Mouse (Mus musculus): ENCODE measurements around the gene Sh2d2a. TPM values are rescaled to one million over a fixed set of nuclear protein-coding genes. Genes with fewer than 3 reads are reported as not detected.
"Not testable (repeated sequence)": the region's sequence is repeated elsewhere in the genome, so short reads cannot be mapped to it uniquely, and the experiment has no call there.

Sh2d2a gene
- polyA plus RNA-seq (2016; fragmentation: Nextera tagmentation; extraction: Ambion mirVana): 0.06 and 0.21 TPM in 2 replicates

- Histone ChIP-seq H3K9me3 (no peaks in the 10 kb centered on the region), H3K36me3 (no peaks in the 10 kb centered on the region), H3K4me3 (no peak within 1 kb of the TSS), H3K4me1 (replicated peaks) (peaks cover 16% of the 10 kb centered on the region; the same call in 1 of the 2 replicates), H3K27ac (no peak within 1 kb of the TSS), H3K27me3 (ENCODE audit: insufficient read depth, poor library complexity, severe bottlenecking) (no peaks in the 10 kb centered on the region)
- DNase-seq (ENCODE audit: low spot score): no peak
- 77% methylated on average over 7 of the region's 7 CpGs for WGBS
Observed at GRCm38 (mm10) chr3:87846650-87847110, at the start of gene Sh2d2a. Gene Sh2d2a (plus strand): TSS chr3:87846755.

DNA sequence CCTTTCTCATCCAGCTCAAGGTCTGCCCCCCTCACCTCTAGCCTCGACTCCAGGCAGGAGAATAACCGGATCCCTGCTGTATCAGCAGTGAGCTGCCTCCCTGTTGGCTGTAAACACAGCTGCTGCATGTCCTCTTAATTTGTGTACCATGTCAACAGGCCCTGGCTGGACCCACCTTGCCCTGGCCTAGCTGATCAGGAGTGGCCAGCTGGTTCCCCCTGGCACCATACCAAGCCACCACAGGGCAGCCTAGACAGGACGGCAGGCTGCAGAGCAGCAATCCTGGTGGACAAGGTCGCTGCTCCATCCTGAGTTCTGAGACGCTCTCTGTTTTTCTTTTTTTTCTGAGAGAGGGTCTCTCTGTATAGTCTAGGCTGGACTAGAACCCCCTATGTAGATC is 44.9 kb upstream of the Sh2d2a start:
- WGBS: 59% methylated on average over 5 of the region's 5 CpGs
- Histone ChIP-seq H3K4me3 (no peak overlapping the region), H3K27ac (no peak overlapping the region), H3K27me3 (ENCODE audit: insufficient read depth, poor library complexity, severe bottlenecking) (peaks cover 100% of the 10 kb centered on the region), H3K36me3 (no peaks in the 10 kb centered on the region), H3K4me1 (replicated peaks) (peaks cover 24% of the 10 kb centered on the region), H3K9me3 (no peaks in the 10 kb centered on the region)
- DNase-seq (ENCODE audit: low spot score): no peak

- Histone ChIP-seq H3K36me3 (no peaks in the 10 kb centered on the region), H3K9me3 (no peaks in the 10 kb centered on the region), H3K27ac (no peak overlapping the region), H3K4me3 (peak overlapping the region; percentile 38), H3K27me3 (ENCODE audit: insufficient read depth, poor library complexity, severe bottlenecking) (peaks cover 100% of the 10 kb centered on the region), H3K4me1 (replicated peaks) (peaks cover 11% of the 10 kb centered on the region)
- no peak for DNase-seq (ENCODE audit: low spot score)
- 6% methylated on average over 26 of the region's 26 CpGs for WGBS
Observed at GRCm38 (mm10) chr3:87804038-87804677, 42.4 kb upstream of the Sh2d2a start.

DNA sequence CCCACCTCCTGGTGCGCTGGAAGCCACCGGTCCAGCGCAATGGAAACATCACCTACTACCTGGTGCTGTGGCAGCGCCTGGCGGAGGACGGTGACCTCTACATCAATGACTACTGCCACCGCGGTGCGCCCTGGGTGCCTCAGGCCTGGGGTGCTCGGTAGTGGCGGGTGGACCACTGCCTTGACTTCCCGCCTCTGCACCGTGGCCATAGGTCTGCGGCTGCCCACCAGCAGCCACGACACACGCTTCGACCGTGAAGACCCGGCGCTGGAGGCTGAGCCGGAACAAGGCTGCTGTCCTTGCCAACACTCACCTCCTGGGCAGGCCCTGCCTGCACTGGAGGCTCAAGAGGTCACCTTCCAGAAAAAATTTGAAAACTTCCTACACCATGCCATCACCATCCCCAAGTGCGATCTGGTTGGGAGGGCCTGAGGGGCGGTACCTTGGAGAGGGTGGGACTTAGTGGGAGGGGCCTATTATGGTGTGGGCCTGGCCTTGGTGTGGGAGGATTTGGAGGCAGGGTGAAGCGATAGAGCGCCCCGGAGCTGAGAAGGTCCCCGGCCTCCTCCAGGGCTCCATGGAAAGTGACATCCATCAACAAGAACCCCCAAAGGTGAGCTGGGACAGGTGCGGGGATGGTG is 37.1 kb upstream of the Sh2d2a start:
- peaks cover 15% of the 10 kb centered on the region for H3K4me1 ChIP-seq (replicated peaks)
- DNase-seq (ENCODE audit: low spot score): no peak
- peaks cover 100% of the 10 kb centered on the region for H3K27me3 ChIP-seq (ENCODE audit: insufficient read depth, poor library complexity, severe bottlenecking)
- H3K27ac ChIP-seq: no peak overlapping the region
- H3K36me3 ChIP-seq: no peaks in the 10 kb centered on the region
- WGBS: 5% methylated on average over 28 of the region's 28 CpGs
- peak overlapping the region; percentile 43 for H3K4me3 ChIP-seq
- H3K9me3 ChIP-seq: no peaks in the 10 kb centered on the region

GRCm38 (mm10) chr3:87811297-87811696 is 35.3 kb upstream of the Sh2d2a start:
- Histone ChIP-seq H3K4me3 (no peak overlapping the region), H3K27me3 (ENCODE audit: insufficient read depth, poor library complexity, severe bottlenecking) (peaks cover 100% of the 10 kb centered on the region), H3K4me1 (replicated peaks) (peaks cover 18% of the 10 kb centered on the region), H3K27ac (no peak overlapping the region), H3K36me3 (no peaks in the 10 kb centered on the region), H3K9me3 (no peaks in the 10 kb centered on the region)
- no peak for DNase-seq (ENCODE audit: low spot score)
- WGBS: 83% methylated on average over 8 of the region's 8 CpGs

DNA sequence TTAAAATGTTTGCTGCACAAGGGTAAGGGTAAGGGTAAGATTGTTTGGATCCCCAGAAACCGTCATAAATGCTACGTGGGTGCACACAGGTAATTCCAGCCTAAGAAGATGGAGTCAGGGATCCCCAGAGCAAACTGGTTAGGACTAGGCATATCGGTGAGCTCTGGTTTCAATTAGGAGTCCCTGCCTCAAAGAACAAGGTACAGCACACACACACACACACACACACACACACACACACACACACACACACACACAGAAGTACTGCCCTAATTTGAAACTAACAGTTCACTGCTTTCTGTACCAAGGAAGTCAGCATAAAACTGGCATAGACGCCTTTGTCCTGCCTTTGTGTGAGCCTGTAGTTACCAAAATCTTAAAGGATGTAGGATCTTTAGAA is 34.1 kb upstream of the Sh2d2a start:
- 76% methylated on average over 4 of the region's 4 CpGs for WGBS
- H3K27ac ChIP-seq: no peak overlapping the region
- H3K27me3 ChIP-seq (ENCODE audit: insufficient read depth, poor library complexity, severe bottlenecking): peaks cover 100% of the 10 kb centered on the region
- no peaks in the 10 kb centered on the region for H3K36me3 ChIP-seq
- H3K4me3 ChIP-seq: no peak overlapping the region
- H3K9me3 ChIP-seq: no peaks in the 10 kb centered on the region
- DNase-seq (ENCODE audit: low spot score): no peak
- peaks cover 18% of the 10 kb centered on the region for H3K4me1 ChIP-seq (replicated peaks)

DNA sequence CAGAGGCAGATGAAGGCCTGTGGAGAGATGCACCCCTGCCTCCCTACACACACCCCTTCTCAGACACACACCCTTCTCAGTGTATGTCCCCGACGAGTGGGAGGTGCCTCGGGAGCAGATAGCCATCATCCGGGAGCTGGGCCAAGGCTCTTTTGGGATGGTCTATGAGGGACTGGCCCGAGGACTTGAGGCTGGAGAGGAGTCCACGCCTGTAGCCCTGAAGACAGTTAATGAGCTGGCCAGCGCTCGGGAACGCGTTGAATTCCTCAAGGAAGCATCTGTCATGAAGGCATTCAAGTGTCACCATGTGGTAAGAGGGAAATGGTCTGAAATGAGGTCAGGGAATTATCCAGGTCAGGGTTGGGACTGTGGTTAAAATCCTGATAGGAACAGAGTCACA is 33.7 kb upstream of the Sh2d2a start:
- no peak overlapping the region for H3K4me3 ChIP-seq
- no peak overlapping the region for H3K27ac ChIP-seq
- peaks cover 100% of the 10 kb centered on the region for H3K27me3 ChIP-seq (ENCODE audit: insufficient read depth, poor library complexity, severe bottlenecking)
- peaks cover 18% of the 10 kb centered on the region for H3K4me1 ChIP-seq (replicated peaks)
- H3K36me3 ChIP-seq: no peaks in the 10 kb centered on the region
- no peak for DNase-seq (ENCODE audit: low spot score)
- WGBS: 74% methylated on average over 10 of the region's 10 CpGs
- no peaks in the 10 kb centered on the region for H3K9me3 ChIP-seq

DNA sequence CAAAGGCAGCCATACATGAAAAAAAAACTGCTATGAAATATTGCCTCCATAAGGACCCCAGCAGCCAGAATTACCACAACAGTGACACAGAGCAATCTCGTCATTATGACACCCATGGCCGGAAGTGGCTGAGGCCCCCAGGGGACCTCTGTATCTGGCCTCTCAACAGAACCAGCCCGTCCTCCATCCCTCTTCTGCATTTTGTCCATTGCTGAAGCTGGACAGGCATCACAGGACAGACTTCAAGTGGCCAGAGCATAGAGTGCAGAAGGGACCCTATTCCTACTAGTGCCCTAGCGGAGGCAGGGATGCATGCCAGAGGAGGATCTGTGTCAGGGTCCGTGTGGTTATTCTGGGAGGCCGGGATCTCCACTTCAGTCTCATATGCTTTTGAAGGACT is 30.4 kb upstream of the Sh2d2a start:
- H3K27ac ChIP-seq: no peak overlapping the region
- H3K27me3 ChIP-seq (ENCODE audit: insufficient read depth, poor library complexity, severe bottlenecking): peaks cover 88% of the 10 kb centered on the region
- WGBS: 61% methylated on average over 6 of the region's 6 CpGs
- no peaks in the 10 kb centered on the region for H3K9me3 ChIP-seq
- no peak for DNase-seq (ENCODE audit: low spot score)
- no peak overlapping the region for H3K4me3 ChIP-seq
- H3K36me3 ChIP-seq: no peaks in the 10 kb centered on the region
- H3K4me1 ChIP-seq (replicated peaks): 0 out of 2 replicates have a peak, but pooled peaks cover 3% of the 10 kb centered on the region

- Histone ChIP-seq H3K36me3 (no peaks in the 10 kb centered on the region), H3K27me3 (ENCODE audit: insufficient read depth, poor library complexity, severe bottlenecking) (peaks cover 83% of the 10 kb centered on the region), H3K4me1 (replicated peaks) (0 out of 2 replicates have a peak, but pooled peaks cover 3% of the 10 kb centered on the region), H3K9me3 (no peaks in the 10 kb centered on the region), H3K27ac (no peak overlapping the region), H3K4me3 (no peak overlapping the region)
- DNase-seq (ENCODE audit: low spot score): peak; percentile 78
- 6% methylated on average over 12 of the region's 12 CpGs for WGBS
Observed at GRCm38 (mm10) chr3:87816646-87817093, 29.9 kb upstream of the Sh2d2a start.

- no peak for DNase-seq (ENCODE audit: low spot score)
- H3K36me3 ChIP-seq: no peaks in the 10 kb centered on the region
- no peaks in the 10 kb centered on the region for H3K9me3 ChIP-seq
- H3K27ac ChIP-seq: no peak overlapping the region
- WGBS: 71% methylated on average over 12 of the region's 12 CpGs
- no peak overlapping the region for H3K4me3 ChIP-seq
- H3K4me1 ChIP-seq (replicated peaks): 0 out of 2 replicates have a peak, but pooled peaks cover 3% of the 10 kb centered on the region
- H3K27me3 ChIP-seq (ENCODE audit: insufficient read depth, poor library complexity, severe bottlenecking): peaks cover 67% of the 10 kb centered on the region
Observed at GRCm38 (mm10) chr3:87818226-87818625, 28.3 kb upstream of the Sh2d2a start.

- 83% methylated on average over 1 of the region's 1 CpGs for WGBS
- not testable (repeated sequence) for H3K4me1 ChIP-seq (replicated peaks); H3K4me3 ChIP-seq; DNase-seq (ENCODE audit: low spot score); H3K27me3 ChIP-seq (ENCODE audit: insufficient read depth, poor library complexity, severe bottlenecking); H3K27ac ChIP-seq; H3K36me3 ChIP-seq; H3K9me3 ChIP-seq
Observed at GRCm38 (mm10) chr3:87824206-87824605, 22.3 kb upstream of the Sh2d2a start, which contains the start of gene Pear1. Gene Pear1 (minus strand): TSS chr3:87824306.

DNA sequence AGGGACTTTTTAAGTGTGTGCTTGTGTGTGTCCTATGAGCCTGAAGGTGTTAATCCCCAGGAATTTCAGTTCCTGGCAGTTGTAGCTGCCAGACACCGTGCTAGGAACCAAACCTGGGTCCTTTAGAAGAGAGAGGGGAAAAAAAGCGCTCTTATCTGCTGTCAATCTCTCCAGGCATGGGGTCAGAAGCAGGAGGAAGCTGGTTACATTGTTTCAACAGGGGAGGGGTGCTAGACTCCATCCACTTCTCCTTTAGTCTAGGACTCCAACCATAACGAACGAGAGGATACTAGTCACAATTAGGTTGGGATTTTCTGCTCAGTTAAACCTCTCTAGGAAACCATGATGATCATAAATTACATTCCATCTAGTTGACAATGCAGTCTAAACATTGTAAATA is 18.1 kb upstream of the Sh2d2a start:
- 62% methylated on average over 4 of the region's 4 CpGs for WGBS
- no peak for DNase-seq (ENCODE audit: low spot score)
- Histone ChIP-seq H3K27me3 (ENCODE audit: insufficient read depth, poor library complexity, severe bottlenecking) (no peaks in the 10 kb centered on the region), H3K4me1 (replicated peaks) (no peaks in the 10 kb centered on the region), H3K27ac (no peak overlapping the region), H3K4me3 (no peak overlapping the region), H3K36me3 (no peaks in the 10 kb centered on the region), H3K9me3 (no peaks in the 10 kb centered on the region)

DNA sequence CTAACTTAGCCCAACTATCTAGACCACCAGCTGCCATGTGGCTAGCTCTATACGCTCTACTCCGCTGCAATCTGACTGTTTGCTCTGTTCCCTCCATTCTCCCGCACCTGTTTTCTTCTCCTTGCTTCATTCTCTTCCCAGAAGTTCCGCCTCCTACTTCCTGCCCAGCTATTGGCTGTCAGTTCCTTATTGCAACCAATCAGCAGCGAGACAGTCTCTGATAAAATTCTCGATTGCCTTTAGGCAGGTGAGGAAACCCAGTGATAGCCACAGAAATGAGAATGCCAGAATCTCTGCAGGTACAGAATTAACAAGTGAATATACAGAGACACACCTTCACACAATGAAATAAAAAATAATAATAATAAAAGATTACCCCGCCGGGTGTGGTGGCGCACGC is 17.5 kb upstream of the Sh2d2a start:
- Histone ChIP-seq H3K36me3 (no peaks in the 10 kb centered on the region), H3K27me3 (ENCODE audit: insufficient read depth, poor library complexity, severe bottlenecking) (no peaks in the 10 kb centered on the region), H3K27ac (no peak overlapping the region), H3K4me3 (no peak overlapping the region), H3K4me1 (replicated peaks) (no peaks in the 10 kb centered on the region), H3K9me3 (no peaks in the 10 kb centered on the region)
- 55% methylated on average over 10 of the region's 10 CpGs for whole genome bisulfite sequencing
- DNase-seq (ENCODE audit: low spot score): no peak
